Mouse (Mus musculus): ENCODE results near the gene Sned1. TPM values are rescaled to one million over a fixed set of nuclear protein-coding genes. Genes with fewer than 3 reads are reported as not detected.
"Not testable (repeated sequence)": the region's sequence is repeated elsewhere in the genome, so short reads cannot be mapped to it uniquely, and the experiment has no call there.

The Sned1 gene
- polyA plus RNA-seq, 1 experiment: 12.1 TPM

DNA sequence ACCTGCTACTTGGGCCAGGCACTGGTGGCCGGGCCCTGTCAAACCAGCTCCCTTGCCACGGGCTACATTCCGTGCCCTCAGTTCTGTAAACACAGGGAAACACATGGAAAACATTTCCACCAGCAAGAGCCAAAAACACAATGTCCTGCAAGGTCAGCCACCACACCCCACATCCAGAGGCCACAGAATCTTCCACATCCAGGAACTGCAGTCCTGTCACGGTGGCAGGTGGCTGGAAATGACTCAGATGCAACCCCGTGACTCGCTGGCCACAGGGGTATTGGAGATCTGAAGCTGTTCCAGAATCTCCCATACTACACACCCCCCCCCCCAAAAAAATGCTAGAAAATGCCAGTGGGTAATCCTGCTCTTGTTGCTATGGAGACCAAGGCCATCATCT lies 6.4 kb upstream of the Sned1 start:
- no peak for DNase-seq (ENCODE audit: low spot score)

DNA sequence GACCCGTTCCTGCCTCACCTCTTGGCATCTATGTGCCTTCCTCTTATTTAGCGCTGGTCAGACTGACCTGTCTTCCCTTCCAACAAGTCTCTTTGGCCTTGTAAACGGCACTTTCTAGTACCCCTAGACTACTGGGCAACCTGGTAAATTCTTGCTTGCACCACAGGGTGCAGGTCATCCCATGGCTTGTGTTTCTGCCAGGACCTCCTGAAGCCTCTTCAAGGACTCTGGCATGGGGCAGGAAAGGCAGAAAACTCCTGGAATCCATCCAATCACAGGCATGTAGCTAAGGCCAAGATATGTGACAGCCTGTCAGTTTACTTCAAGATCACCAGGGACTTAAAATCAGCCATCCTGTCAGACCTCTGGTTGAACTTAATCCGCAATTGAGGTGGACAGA lies 6.0 kb upstream of the Sned1 start:
- DNase-seq (ENCODE audit: low spot score): no peak

DNA sequence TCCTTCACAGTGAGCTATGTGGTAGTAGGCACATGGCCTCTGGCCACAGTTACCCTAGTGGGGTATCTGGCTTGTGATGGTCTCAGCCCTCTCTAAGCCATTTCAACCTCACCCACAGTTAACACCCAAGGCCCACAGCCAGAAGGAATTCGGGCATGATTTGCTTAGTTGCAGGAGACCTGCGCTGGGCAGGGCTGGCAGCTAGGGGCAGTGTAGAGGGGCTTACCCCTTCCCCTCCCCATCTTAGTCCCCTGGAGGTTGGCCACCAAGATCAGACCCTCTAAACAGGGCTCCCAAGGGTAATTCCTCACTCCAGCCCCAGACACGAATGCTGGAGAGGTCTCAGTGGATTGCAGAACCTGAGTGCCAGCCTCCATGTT lies 894 bp downstream of the Sned1 start:
- DNase-seq (ENCODE audit: low spot score): no peak

DNA sequence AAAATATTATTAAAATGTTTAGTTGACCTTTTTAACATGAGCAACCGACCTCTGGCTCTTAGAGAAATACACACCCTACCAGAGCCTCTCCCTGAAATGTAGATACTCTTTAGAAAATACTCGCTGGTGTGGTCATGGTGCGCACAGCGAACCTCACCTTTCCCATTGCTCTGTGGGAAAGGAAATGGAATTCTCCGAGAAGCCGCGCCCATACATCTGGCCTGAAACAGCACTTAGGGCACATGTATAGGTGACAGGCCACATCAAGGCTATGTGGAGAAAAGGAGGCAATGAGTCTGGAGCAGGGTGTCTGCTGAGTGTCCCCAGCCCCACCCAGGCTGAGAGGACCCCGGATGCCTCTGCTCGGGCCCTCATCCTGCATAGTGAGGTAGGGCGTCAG lies 2.0 kb downstream of the Sned1 start:
- DNase-seq (ENCODE audit: low spot score): no peak

DNA sequence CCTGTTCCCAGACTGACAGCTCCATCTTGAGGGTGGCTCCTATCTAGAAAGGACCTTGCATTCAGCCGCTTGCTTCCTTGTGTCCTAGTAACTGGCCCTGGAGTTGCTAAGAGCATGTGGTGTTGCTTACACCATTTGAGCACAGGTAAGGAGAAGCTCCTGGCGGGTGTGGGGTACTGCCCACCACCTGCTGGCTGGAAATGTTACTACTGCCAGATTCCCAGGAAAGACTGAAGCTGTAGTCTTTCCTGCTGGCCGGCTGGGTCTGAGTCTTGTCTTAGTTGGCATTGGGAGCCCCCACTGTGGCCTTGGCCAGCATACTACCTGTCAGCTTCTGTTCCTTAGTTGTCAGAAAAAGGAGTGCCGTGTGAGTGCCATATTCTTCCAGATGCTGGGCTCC lies 2.6 kb downstream of the Sned1 start:
- no peak for DNase-seq (ENCODE audit: low spot score)

DNA sequence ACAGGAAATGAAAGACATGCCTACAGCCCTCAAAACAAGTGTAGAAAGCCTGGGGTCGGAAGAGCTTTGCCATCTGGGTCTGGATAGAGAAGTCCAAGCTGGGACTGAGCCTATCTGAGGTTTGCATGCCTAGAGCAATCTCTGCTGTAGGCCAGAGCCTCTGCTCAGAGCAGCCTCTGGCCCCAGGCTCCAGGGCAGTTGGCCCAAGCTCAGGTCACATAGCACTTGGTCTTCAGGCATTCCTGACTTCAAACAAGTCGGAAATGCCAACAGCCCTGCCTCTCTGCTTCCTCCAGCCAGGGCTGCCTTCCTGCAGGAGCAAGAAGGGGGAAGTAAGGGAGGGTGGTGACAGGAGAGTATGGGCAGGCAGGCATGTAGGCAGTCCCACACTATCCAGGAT lies 10.3 kb downstream of the Sned1 start:
- no peak for DNase-seq (ENCODE audit: low spot score)

DNA sequence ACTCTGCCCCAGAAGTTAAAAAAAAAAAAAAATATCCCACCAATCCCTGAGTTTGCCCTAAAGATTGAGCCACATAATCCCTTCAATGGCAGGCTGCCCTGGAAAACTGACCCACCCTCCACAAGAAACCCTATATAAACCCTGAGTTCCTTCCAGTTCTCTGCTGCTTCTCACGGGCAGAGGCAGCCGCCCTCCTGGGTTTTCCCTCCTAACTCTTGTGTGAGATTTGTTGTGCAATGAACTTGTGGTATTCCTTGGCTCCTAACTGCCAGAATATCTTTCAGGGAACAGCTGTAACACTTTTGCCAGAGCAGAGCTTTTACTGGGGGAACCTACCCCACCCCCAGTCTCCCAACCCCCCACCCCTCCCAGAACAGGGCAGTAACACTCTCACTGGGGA lies 16.9 kb downstream of the Sned1 start:
- no peak for DNase-seq (ENCODE audit: low spot score)

DNA sequence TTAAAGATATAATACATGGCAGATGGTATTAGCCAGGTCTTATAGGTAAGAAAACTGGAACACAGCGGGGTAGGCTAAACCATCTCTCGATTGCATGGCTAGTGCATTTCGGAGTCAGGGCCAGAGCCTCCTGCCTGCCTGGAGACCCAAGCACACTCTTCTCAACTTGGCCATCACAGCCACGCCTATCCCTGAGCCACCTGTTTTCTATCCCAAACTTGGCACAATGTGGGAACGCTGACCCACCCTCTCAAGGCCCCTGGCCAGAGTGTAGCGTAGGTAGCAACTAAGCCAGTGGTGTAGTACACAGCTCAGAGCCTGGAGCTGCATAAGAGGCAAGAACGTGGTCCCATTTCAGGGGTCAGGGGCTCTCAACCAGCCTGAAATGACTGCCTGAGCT lies 20.1 kb downstream of the Sned1 start:
- no peak for DNase-seq (ENCODE audit: low spot score)

DNA sequence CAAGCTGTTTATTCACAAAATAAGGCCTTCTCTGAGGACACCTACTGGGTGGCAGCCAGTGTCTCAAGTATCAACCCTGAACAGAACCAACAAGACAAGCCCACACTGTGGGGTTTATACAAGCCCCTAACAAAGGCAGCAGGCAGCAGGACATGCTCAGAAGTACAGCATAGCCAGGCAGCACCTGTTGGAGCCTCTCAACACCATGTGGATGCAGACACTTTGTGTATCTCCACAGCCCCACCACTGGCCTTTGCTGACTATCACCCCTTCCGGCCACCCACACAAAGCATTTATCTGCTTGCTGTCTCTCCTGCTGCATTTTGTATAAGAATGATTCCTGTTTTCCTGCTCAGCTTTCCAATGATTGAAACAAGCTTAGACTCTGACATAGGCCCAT lies 21.9 kb downstream of the Sned1 start:
- no peak for DNase-seq (ENCODE audit: low spot score)

DNA sequence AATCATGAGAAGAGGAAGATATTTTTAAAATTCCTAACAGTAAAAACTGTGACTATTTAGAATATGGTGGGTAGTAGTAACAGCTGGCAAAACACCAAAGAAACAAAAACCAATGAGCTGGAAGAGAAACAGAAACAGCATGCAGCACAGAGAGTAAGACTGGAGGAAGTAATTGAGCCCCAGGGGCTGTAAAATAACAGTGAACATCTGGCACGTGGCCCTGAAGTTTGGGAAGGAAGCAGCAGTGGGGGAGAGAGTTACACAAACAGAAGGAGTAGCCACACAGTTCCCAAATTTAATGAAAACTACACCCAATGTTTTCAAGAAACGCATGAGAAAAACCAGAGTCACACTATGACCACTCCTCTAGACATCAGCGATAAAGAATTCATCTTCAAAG lies 31.6 kb downstream of the Sned1 start:
- DNase-seq (ENCODE audit: low spot score): no peak

DNA sequence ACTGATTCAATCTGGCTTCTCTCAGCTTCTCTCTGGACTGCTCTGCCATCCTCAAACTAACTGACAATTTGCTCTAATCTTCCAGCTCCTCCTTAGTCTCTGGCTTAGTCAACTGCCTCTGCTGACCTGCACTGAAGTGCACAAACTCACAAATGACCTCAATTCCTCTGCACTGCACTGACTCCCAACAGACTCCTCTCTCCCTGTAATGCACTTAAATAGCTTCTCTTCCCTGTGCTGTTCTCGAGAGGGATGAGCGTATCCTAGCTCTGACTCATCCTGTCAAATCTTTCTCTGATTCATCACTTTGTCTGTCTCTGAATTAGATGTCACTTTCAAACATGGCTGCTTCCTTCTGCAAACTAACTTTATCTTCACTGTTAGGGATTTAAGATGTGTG lies 32.6 kb downstream of the Sned1 start:
- no peak for DNase-seq (ENCODE audit: low spot score)

DNA sequence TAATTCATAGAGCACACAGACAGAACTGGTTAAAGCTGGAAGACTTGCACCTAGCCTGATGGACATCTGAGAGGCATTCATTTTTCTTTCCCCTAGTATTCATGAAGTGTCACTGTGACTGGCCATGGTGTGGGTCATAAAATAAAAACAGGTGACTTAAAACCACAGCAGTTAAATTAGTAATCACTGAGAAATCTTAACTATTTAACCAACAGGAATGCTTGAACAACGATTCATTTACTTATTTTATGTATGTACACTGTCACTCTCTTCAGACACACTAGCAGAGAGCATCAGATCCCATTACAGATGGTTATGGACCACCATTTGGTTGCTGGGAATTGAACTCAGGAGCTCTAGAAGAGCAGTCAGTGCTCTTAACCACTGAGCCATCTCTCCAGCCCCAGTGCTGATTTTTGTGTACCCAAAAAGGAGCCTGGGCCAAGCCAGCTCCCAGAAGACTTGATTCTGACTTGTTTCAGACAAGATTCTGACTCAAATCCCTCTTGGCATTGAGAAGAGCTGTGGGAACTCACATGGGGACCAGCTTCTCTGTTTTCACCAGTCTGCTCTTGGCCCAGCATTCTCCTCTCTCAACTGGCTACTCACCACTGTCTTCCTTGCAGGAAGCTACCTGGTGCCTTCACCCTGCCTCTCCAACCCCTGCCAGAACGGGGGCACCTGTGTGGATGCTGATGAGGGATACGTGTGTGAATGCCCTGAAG lies 35.0 kb downstream of the Sned1 start:
- DNase-seq (ENCODE audit: low spot score): no peak

DNA sequence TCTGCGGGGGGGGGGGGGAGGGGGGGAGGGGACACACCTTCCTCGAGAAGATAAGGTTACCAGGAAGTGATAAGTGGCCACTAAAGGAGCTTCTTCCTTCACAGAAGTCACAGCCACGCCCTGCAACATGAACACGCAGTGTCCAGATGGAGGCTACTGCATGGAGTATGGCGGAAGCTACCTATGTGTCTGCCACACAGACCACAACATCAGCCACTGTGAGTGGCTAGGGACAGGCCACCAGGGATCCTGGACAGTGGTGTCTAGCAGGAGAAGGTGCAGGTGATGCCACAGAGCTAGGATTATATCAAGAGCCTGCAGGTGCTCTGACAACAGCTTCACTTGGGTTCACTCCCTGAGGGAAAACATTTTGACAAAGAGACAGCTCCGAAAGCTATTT lies 36.1 kb downstream of the Sned1 start:
- no peak for DNase-seq (ENCODE audit: low spot score)

DNA sequence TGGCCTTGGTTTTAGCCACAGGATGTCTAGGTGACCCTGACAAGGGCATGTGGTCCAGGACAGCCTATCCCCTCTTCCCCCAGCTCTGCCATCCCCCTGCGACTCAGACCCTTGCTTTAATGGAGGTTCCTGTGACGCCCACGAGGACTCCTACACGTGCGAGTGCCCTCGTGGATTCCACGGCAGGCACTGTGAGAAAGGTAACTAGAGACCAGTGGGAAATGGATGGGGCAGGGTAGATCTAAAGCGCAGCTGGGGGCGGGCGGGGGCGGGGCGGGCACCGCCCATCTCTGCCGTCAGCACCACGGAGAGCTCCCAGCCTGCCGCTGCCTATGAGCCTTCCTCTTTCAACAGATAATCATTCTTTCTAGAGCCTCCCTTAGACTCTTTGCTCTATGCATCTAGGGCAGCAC lies 36.8 kb downstream of the Sned1 start:
- DNase-seq (ENCODE audit: low spot score): no peak

DNA sequence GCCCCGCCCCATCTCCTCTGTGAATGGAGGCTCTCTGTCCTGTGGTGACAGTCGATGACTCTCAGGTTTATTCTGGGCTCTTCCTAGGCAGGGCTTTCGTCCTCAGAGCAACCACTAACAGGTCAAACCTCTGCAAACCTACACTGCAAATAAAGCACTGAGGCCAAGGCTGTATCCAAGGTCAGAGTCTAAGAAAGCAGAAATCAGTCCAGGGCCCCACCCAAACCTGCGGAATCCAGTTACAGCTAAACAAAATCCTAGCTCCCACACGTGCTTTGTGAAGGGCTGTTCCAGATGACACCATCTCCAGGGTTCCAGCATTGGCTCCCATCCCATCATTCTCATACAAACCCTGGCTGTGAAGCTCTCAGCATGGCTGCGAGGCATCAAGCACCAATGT lies 39.9 kb downstream of the Sned1 start:
- no peak for DNase-seq (ENCODE audit: low spot score)

DNA sequence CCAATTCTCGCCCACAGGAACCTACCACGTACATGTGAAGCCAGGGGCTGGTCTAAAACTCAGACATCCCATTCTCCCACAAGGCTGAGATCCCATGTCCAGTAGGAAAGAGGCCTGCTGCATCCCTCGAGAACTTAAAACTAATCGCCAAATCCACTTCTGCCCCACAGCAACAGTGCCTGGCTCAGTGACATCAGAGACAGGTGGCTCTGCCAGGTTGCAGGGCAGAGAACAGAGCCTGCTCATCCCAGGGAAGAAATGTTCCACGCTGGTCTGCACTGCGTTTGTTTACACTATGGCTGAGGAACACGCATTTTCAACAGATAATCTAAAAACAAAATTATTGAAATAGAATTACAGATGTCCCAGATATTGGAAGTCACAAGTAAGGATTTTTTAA lies 41.4 kb downstream of the Sned1 start:
- no peak for DNase-seq (ENCODE audit: low spot score)

DNA sequence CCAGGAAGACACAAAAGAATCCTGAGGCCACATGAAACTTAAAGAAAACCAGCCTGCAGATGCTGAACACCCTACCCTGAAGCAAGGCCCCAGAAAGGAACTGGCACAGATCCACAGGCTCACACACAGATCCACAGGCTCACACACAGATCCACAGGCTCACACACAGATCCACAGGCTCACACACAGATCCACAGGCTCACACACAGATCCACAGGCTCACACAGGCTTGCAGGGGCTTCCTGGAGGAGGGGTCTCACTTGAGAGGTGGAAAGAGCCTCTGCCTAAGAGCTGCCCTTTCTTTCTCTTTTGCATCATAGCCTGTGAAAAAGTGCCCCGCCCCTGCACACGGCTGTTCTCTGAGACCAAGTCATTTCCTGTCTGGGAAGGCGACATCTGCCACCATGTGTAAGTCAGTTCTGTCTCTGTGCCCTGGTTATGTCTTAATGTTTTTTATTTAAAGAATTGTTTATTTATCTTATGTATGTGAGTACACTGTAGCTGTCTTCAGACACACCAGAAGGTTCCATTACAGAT lies 54.1 kb downstream of the Sned1 start:
- DNase-seq (ENCODE audit: low spot score): no peak

DNA sequence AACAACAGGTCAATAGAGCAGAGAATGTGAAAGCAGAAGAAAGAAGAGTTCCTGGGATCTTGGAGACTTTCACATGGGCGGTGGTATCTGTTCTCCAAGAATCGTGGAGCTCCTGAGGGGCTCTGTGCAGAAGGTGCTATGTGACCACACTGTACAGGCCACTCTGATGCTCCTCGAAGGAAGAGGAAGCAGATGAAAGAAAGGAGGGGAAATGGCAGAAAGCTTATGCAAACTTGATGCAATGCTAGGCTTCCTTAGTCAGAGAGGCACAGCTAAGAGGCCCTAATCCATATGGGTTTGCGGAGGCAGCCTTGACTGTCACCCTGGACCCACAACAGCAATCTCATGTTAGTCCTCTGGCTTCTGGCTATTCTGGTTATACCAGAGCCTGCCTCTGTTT lies 55.3 kb downstream of the Sned1 start:
- DNase-seq (ENCODE audit: low spot score): no peak

DNA sequence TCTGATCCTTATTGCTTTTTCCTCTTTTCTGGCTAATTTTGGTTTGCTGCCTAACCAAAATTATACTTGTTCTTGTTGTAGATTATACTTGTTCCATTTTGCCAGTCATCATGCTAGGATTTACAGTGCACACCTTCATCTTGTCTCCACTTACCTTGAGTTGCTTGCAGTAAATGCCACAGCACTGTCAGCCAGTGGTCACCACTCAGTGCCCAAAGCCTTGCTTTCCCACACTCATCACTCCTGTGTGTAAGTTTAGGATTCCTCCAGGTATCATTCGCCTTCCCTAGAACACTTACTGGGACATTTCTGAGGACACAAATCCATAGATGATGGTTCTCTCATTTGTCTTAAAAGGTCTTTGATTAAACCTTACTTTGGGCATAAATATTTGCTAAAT lies 56.0 kb downstream of the Sned1 start:
- DNase-seq (ENCODE audit: low spot score): no peak

DNA sequence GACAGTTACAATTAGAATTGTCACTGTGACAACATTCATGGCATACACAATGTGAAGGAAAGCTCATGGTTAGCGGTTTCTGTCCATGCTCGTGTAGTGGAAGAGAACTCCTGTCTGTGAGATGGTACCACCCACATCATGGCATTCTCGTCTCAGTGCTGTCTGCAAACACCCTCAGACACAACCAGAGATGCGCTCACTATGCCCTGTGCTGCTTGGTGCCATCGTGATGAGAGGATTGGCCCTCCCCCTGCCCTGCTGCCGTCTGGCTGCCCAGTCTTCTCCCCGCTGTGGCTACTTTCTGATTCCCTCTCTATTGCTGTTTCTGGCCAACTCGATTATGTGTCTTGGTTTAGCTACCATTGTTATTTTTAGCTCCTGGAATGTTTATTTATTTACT lies 56.4 kb downstream of the Sned1 start:
- DNase-seq (ENCODE audit: low spot score): no peak

DNA sequence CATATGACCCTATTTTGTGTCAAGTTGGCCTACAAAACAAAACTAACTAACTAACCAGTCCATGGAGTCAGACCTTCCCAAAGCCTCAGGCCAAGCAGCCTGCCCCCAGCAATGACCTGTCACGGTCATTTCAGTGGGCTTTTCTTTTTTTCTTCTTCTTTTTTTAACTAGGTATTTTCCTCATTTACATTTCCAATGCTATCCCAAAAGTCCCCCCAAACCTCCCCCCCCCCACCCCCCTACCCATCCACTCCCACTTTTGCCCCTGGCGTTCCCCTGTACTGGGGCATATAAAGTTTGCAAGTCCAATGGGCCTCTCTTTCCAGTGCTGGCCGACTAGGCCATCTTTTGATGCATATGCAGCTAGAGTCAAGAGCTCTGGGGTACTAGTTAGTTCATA lies 58.9 kb downstream of the Sned1 start:
- DNase-seq (ENCODE audit: low spot score): not testable (repeated sequence)

DNA sequence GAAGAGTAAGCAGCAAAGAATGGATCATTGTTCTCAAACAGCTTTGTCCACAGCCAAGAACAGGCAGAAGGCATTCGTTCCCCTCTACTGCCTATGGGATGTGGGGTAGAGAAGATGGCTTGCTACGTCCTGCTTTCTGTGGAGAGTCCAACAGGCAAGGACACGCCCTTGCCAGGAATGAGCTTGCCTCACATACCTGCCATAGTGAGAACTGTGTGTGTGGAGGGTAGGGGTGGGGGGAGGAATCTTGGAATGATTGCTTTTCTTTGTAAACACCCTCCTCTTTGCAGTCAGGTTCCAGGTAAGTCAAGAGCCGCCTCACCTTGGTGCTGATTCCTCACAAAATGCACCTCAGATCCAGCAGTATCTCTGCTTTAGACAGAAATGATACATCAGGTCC lies 64.2 kb downstream of the Sned1 start:
- no peak for DNase-seq (ENCODE audit: low spot score)

DNA sequence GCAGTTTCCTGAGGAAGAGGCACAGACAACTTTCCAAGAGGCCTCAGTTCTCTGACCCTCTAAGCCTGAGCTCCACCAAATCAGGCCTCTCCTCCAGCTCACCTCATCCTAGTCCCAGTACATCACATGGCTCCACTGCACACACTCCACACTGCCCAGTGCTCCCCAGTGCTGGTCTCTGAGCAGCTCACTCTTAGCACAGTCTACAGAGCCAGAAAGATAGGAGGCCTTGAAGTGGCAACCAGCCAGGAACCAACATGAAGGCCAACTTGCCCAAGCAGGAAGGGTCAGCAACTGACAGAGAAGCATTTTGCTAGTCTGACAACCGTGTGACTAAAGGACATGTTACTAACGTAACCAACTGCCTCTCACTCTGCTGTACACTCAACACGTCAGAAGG lies 64.9 kb downstream of the Sned1 start:
- no peak for DNase-seq (ENCODE audit: low spot score)
